Mouse (Mus musculus): Measurements from ENCODE around the gene Ankrd31. TPM values are rescaled to one million over a fixed set of nuclear protein-coding genes. Genes with fewer than 3 reads are reported as not detected.

Gene Ankrd31
- not detected in 2 replicates for polyA plus RNA-seq (2014; fragmentation: Nextera tagmentation; extraction: Ambion mirVana)

DNA sequence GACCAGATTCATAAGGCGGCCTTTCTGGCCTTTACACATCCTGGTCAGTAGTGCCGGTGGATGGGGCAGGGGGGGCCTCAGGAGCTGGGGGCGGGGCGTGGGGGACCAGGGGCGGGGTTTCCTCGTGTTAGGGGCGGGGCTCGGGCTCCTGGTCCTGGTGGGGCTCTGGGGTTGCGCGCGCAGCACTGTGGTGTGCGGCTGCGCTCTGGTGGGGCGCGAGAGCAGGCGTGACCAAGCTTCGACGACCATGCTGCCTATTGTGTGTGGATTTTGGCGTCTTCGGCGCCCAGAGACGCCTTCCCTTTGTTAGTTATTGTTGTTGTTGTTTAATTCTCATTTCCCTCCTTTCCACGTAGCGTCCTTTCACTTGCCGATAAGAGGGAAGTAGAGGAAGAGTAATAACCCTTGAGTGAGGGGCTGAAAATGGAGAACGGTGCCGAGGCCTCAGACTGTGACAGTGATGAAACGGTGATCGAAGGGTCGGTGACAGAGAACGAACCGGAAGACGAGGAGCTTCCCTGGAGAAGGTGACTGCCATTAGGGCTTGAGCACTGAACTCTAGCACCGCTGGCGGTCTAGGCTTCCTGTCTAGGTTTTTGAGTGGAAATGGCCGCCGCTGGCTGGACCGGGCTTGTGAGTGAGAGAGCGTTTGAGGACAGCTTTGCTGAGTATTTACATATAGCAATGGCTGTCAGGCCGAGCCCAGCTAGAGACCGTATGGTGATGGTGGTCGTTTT, at the start of gene Ankrd31:
TSS of gene Ankrd31 (plus strand) at position 164 of the 737 bp plus-strand sequence.
- H3K4me2 ChIP-seq (replicated peaks; ENCODE audit: low read depth, low read length), result no peak within 1 kb of the TSS
- WGBS, result 93% methylated on average over 39 of the region's 42 CpGs
- no peaks in the 10 kb centered on the region for H3K27me3 ChIP-seq (ENCODE audit: control insufficient read depth, insufficient read depth, low read length)
- H3K4me1 ChIP-seq (ENCODE audit: control insufficient read depth, insufficient read depth, low read length), result no peaks in the 10 kb centered on the region
- ATAC-seq (ENCODE audit: low FRiP score, low TSS enrichment), result no peak
- H3K9me3 ChIP-seq (ENCODE audit: control insufficient read depth, low read length), result peaks cover 3% of the 10 kb centered on the region; the same call in 1 of the 2 replicates
- no peak within 1 kb of the TSS for H3K4me3 ChIP-seq (ENCODE audit: low read length)
- no peak within 1 kb of the TSS for H3K27ac ChIP-seq (ENCODE audit: low read depth, low read length)
- H3K9ac ChIP-seq (ENCODE audit: low read depth, low read length), result no peak within 1 kb of the TSS
- no peaks in the 10 kb centered on the region for H3K36me3 ChIP-seq (ENCODE audit: control insufficient read depth, insufficient read depth, low read length)

DNA sequence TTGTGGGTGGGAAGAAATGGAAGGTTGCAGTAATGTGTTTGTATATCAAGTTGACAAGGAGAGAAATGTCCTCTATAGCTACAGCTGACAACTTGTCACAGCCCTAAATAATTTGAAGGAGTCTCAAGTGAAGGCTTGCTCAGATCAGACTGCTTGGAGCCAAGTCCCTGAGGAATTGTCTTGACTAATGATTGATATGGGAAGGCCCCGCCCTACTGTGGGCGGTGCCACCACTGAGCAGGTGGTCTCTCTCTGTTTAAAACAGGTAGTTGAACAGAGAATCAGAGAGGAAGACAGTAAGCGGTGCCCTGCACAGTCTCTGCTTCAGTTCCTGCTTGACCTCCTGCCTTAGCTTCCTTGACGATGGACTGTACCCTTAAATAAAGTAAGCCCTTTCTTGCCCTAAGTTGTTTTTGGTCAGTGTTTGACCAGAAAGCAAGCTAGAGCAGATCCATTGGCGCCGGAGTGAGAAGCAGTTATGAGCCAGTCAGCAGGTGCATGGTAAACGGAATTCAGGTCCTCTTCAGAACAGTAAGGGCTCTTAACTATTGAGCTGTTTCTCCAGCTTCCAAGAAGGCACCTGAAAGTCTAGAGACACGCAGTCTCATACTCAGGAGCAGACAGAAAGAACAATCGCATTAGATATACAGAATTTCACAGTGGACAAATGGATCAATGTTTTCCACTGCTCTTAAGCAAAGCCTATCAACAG, 45.3 kb upstream of the Ankrd31 start:
- no peaks in the 10 kb centered on the region for H3K36me3 ChIP-seq (ENCODE audit: control insufficient read depth, insufficient read depth, low read length)
- no peaks in the 10 kb centered on the region for H3K27me3 ChIP-seq (ENCODE audit: control insufficient read depth, insufficient read depth, low read length)
- no peak overlapping the region for H3K4me3 ChIP-seq (ENCODE audit: low read length)
- no peaks in the 10 kb centered on the region for H3K9me3 ChIP-seq (ENCODE audit: control insufficient read depth, low read length)
- no peaks in the 10 kb centered on the region for H3K4me1 ChIP-seq (ENCODE audit: control insufficient read depth, insufficient read depth, low read length)
- no peak overlapping the region for H3K4me2 ChIP-seq (replicated peaks; ENCODE audit: low read depth, low read length)
- ATAC-seq (ENCODE audit: low FRiP score, low TSS enrichment), result no peak
- 70% methylated on average over 9 of the region's 9 CpGs for WGBS
- no peak overlapping the region for H3K27ac ChIP-seq (ENCODE audit: low read depth, low read length)
- no peak overlapping the region for H3K9ac ChIP-seq (ENCODE audit: low read depth, low read length)

DNA sequence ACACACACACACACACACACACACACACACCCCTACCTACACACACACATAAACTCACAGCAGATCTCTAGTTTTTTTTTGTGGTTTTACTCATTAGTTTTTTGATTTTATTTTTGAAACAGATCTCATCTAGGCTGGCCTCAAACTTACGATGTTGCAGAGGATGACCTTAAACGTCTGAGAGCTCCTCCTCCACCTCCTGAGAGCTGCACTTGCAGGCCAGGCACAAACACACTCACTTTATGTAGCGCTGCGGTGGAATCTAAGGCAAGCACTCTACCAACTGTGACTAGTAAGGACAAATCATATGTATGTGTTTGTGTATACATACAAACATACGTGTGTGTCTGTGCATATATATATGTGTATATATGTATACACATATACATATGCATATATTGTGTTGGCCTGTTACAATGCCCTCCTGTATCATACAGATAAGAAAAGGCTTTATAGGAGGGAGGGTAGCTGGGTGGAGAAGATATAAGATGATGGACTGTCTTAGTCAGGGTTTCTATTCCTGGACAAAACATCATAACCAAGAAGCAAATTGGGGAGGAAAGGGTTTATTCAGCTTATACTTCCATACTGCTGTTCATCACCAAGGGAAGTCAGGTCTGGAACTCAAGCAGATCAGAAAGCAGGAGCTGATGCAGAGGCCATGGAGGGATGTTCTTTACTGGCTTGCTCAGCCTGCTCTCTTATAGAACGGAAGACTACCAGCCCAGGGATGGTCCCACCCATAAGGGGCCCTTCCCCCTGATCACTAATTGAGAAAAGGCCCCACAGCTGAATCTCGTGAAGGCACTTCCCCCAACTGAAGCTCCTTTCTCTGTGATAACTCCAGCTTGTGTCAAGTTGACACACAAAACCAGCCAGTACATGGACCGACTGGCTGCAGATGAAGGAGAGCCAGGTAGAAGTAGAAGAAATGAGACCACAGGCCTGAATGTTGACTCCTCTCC, 38.5 kb upstream of the Ankrd31 start:
- 75% methylated on average over 8 of the region's 8 CpGs for WGBS
- ATAC-seq (ENCODE audit: low FRiP score, low TSS enrichment), result no peak
- Histone ChIP-seq H3K27me3 (ENCODE audit: control insufficient read depth, insufficient read depth, low read length) (no peaks in the 10 kb centered on the region), H3K9me3 (ENCODE audit: control insufficient read depth, low read length) (no peaks in the 10 kb centered on the region), H3K36me3 (ENCODE audit: control insufficient read depth, insufficient read depth, low read length) (no peaks in the 10 kb centered on the region), H3K4me3 (ENCODE audit: low read length) (no peak overlapping the region), H3K4me1 (ENCODE audit: control insufficient read depth, insufficient read depth, low read length) (no peaks in the 10 kb centered on the region), H3K9ac (ENCODE audit: low read depth, low read length) (no peak overlapping the region), H3K27ac (ENCODE audit: low read depth, low read length) (no peak overlapping the region), H3K4me2 (replicated peaks; ENCODE audit: low read depth, low read length) (no peak overlapping the region)

DNA sequence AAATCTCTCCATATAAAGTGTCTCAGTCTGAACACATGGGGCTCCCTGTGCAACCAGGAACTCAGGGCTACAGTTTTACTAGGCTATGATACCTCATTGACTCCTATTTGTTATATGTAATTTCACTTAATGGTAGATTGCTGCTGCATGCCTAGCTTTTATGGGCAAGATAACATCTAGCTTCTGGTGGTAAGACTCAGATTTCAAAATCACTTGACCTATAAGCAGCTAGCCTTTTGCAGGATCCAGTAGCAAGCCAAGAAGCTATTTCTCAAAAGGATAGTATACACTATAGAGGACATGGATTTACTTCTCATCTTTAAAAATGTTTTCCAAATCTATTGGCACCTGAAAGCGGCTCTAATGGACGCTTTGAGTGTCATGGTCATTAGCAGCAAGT, 31.8 kb upstream of the Ankrd31 start:
- no peaks in the 10 kb centered on the region for H3K27me3 ChIP-seq (ENCODE audit: control insufficient read depth, insufficient read depth, low read length)
- H3K36me3 ChIP-seq (ENCODE audit: control insufficient read depth, insufficient read depth, low read length), result no peaks in the 10 kb centered on the region
- no peak overlapping the region for H3K9ac ChIP-seq (ENCODE audit: low read depth, low read length)
- 84% methylated on average over 2 of the region's 2 CpGs for WGBS
- no peak overlapping the region for H3K27ac ChIP-seq (ENCODE audit: low read depth, low read length)
- no peaks in the 10 kb centered on the region for H3K4me1 ChIP-seq (ENCODE audit: control insufficient read depth, insufficient read depth, low read length)
- ATAC-seq (ENCODE audit: low FRiP score, low TSS enrichment), result no peak
- H3K4me2 ChIP-seq (replicated peaks; ENCODE audit: low read depth, low read length), result no peak overlapping the region
- no peaks in the 10 kb centered on the region for H3K9me3 ChIP-seq (ENCODE audit: control insufficient read depth, low read length)
- no peak overlapping the region for H3K4me3 ChIP-seq (ENCODE audit: low read length)

DNA sequence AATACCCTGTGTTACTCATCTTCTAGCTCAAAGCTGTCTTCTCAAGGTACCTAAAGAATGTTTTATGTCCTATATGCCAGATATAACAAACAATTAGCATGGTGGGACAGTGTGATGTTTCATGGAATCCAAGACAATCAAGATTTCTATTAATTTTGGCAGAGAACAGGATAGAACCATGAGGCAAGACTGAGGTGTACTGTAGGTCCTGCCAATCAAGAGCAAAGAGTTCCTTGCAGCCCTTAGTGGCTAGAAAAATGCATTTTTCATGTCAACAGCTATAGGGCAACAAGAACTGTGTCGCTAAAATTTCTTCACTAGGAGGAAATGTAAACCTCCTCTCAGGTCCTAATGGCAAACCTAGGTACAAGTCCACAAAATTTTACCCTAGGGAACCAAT, 30.3 kb upstream of the Ankrd31 start:
- Histone ChIP-seq H3K27ac (ENCODE audit: low read depth, low read length) (no peak overlapping the region), H3K4me2 (replicated peaks; ENCODE audit: low read depth, low read length) (no peak overlapping the region), H3K9ac (ENCODE audit: low read depth, low read length) (no peak overlapping the region), H3K4me1 (ENCODE audit: control insufficient read depth, insufficient read depth, low read length) (no peaks in the 10 kb centered on the region), H3K27me3 (ENCODE audit: control insufficient read depth, insufficient read depth, low read length) (no peaks in the 10 kb centered on the region), H3K4me3 (ENCODE audit: low read length) (no peak overlapping the region), H3K36me3 (ENCODE audit: control insufficient read depth, insufficient read depth, low read length) (no peaks in the 10 kb centered on the region), H3K9me3 (ENCODE audit: control insufficient read depth, low read length) (no peaks in the 10 kb centered on the region)
- 68% methylated on average over 1 of the region's 1 CpGs for WGBS
- no peak for ATAC-seq (ENCODE audit: low FRiP score, low TSS enrichment)

DNA sequence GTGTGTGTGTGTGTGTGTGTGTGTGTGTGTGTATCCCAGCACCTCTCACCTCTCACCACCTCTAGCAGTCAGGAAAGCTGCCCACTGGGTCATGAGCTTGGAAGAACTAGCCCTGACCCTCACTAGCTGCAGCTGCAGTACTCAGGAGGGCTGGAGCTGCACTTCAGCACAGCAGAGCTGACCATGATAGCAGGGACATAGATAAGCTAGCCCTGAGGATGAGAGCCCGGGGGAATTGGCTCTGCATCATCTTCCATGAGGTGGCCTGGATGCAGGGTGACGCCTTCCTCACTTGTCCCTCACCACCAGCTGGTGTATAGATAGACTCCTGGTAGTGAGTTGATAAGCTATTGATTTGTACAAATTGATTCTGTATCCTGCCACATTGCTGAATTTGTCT, 28.1 kb upstream of the Ankrd31 start:
- H3K9me3 ChIP-seq (ENCODE audit: control insufficient read depth, low read length), result no peaks in the 10 kb centered on the region
- H3K4me2 ChIP-seq (replicated peaks; ENCODE audit: low read depth, low read length), result no peak overlapping the region
- no peaks in the 10 kb centered on the region for H3K27me3 ChIP-seq (ENCODE audit: control insufficient read depth, insufficient read depth, low read length)
- ATAC-seq (ENCODE audit: low FRiP score, low TSS enrichment), result no peak
- WGBS, result 80% methylated on average over 2 of the region's 2 CpGs
- no peak overlapping the region for H3K27ac ChIP-seq (ENCODE audit: low read depth, low read length)
- H3K36me3 ChIP-seq (ENCODE audit: control insufficient read depth, insufficient read depth, low read length), result no peaks in the 10 kb centered on the region
- H3K9ac ChIP-seq (ENCODE audit: low read depth, low read length), result no peak overlapping the region
- H3K4me1 ChIP-seq (ENCODE audit: control insufficient read depth, insufficient read depth, low read length), result no peaks in the 10 kb centered on the region
- H3K4me3 ChIP-seq (ENCODE audit: low read length), result no peak overlapping the region

DNA sequence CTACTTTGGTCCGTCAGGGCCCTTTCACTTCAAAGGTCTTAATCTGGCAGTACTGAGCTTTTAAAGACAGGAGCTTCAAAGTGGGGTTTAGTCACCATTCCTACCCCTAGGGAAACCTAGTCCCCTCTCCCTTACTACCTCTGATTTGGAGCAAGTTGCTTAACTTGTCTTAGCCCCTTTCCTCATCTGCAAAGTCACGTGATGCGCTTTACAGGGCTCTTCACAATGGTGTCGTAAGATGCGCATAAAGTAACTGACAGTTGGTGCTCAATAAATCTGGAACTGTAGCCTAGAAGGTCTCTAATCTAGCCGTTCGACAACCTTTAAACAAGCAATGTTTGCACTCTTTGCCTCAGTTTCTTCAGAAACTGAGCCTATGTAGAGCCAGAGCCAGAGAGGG, 19.8 kb upstream of the Ankrd31 start:
- Histone ChIP-seq H3K4me2 (replicated peaks; ENCODE audit: low read depth, low read length) (no peak overlapping the region), H3K4me1 (ENCODE audit: control insufficient read depth, insufficient read depth, low read length) (no peaks in the 10 kb centered on the region), H3K9me3 (ENCODE audit: control insufficient read depth, low read length) (no peaks in the 10 kb centered on the region), H3K27me3 (ENCODE audit: control insufficient read depth, insufficient read depth, low read length) (no peaks in the 10 kb centered on the region), H3K36me3 (ENCODE audit: control insufficient read depth, insufficient read depth, low read length) (no peaks in the 10 kb centered on the region), H3K9ac (ENCODE audit: low read depth, low read length) (no peak overlapping the region), H3K27ac (ENCODE audit: low read depth, low read length) (no peak overlapping the region), H3K4me3 (ENCODE audit: low read length) (no peak overlapping the region)
- ATAC-seq (ENCODE audit: low FRiP score, low TSS enrichment), result no peak
- WGBS, result 57% methylated on average over 7 of the region's 7 CpGs

DNA sequence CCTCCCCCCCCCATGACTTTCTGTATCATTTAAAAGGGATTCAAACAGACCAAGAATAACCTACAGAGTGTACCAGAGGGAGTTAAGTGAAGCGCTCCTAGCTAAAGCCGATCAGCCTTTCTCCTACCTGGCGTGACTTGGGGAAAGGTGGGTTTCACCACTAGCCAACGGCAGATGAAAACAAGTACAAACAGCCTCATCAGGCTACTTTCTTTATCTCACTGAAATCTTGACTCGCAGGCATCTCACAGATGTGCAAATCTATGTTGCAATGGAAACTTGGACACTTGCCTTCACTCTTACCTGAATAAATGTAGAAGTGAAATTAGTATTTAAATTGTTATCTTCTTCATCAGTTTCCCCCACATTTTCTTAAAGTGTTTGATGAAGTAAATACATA, 18.9 kb upstream of the Ankrd31 start:
- Histone ChIP-seq H3K4me2 (replicated peaks; ENCODE audit: low read depth, low read length) (no peak overlapping the region), H3K4me3 (ENCODE audit: low read length) (no peak overlapping the region), H3K9ac (ENCODE audit: low read depth, low read length) (no peak overlapping the region), H3K4me1 (ENCODE audit: control insufficient read depth, insufficient read depth, low read length) (no peaks in the 10 kb centered on the region), H3K27ac (ENCODE audit: low read depth, low read length) (no peak overlapping the region), H3K36me3 (ENCODE audit: control insufficient read depth, insufficient read depth, low read length) (no peaks in the 10 kb centered on the region), H3K9me3 (ENCODE audit: control insufficient read depth, low read length) (no peaks in the 10 kb centered on the region), H3K27me3 (ENCODE audit: control insufficient read depth, insufficient read depth, low read length) (no peaks in the 10 kb centered on the region)
- ATAC-seq (ENCODE audit: low FRiP score, low TSS enrichment), result no peak
- WGBS, result 95% methylated on average over 5 of the region's 5 CpGs
